Mouse (Mus musculus) large intestine, adult 2 months (tissue): ENCODE measurements at regions not wholly inside any gene's neighbourhood (a gene's known extent, or its start where the extent isn't known, plus 50 kb on each side); places are given as distances from the start of the nearest gene placed in this dataset.

ENCODE experiments used
- DNase-seq: peaks from one replicate; pipeline ENCODE4 v3.0.0-alpha.2; 2012; ENCODE audit warnings: low read depth, low spot score
- WGBS: fragments of 180-500 bp; shearing (Covaris S2); methylation state at CpG from one replicate; pipeline ENCODE4 v1.1.7; 2018; 5-methylcytosine and 5-hydroxymethylcytosine counted together

DNA sequence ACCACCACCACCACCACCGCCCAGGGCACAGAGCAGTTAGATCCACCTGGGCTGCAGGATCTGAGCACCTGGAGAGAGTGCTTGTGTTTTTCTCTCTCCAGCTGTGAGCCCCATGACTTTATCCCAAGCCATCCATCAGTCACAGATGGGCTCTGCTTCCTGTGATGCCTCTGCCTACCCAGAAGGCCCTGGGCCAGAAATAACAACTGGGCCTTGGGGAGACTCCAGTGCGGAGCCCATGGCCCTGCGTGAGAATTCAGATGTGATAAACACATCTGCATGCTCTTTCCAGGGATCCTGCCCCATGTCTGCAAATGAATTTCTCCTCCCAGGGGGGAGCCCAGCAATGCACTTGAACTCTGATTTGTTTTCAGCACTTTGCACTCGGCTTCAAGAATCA is 235.6 kb downstream of the Tshz3 start:
- no peak for DNase-seq
- 88% methylated on average over 4 of the region's 4 CpGs for WGBS

DNA sequence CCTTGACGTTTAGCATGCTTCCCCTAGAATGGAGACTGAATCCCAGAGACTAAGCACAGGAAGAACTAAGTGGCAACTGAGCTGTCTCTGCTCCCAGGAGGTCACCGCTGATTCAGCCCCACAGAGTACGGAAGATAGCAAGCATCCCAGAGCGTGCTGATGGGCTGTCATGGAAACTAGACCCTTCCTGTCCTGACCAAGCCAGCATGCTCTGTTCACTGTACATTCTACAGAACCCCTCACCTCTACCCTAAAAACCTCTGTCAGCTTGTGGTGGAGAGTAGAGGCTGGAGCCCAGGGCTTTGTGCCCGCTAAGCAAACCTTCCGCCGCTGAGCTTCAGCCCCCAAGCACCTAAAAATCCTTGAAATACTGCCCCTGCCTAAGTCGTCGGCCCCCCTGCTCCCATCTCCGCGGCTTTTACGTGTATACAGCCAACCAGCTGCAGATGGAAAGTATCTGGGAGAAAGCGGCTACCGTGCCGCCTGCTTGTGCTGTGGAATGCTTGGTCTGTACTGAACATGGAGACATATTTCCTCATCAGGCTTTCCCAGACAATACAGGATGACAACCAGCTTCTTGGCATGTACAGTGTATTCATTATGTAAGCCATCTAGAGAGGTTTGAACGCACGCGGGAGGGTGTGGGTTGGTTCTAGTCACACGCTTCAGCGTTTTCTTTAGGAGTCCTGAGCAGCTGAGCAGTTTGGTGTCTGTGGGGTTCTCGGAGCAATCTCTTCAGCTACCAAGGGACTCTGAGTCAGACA is 237.1 kb downstream of the Tshz3 start:
- no peak for DNase-seq
- 61% methylated on average over 21 of the region's 21 CpGs for WGBS

DNA sequence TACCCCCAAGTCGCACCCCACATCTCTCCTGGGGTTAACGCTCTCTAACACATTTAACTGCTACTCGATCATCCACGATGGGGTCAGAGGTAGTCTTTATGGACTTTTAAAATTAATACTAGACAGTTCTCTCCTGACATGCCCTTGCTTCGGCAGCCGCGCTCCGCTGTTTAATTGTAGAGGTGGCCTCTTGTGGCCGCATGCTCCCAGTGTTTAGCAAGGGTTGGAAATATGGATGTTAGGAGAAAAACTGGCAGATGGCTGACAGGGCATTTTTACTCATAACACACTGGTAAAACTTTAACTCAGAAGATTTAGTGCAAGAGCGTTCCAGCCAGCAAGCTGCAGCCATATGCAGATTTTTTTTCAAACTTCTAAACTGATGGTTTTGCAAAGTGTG is 242.7 kb downstream of the Tshz3 start:
- WGBS = 26% methylated on average over 10 of the region's 10 CpGs
- no peak for DNase-seq

DNA sequence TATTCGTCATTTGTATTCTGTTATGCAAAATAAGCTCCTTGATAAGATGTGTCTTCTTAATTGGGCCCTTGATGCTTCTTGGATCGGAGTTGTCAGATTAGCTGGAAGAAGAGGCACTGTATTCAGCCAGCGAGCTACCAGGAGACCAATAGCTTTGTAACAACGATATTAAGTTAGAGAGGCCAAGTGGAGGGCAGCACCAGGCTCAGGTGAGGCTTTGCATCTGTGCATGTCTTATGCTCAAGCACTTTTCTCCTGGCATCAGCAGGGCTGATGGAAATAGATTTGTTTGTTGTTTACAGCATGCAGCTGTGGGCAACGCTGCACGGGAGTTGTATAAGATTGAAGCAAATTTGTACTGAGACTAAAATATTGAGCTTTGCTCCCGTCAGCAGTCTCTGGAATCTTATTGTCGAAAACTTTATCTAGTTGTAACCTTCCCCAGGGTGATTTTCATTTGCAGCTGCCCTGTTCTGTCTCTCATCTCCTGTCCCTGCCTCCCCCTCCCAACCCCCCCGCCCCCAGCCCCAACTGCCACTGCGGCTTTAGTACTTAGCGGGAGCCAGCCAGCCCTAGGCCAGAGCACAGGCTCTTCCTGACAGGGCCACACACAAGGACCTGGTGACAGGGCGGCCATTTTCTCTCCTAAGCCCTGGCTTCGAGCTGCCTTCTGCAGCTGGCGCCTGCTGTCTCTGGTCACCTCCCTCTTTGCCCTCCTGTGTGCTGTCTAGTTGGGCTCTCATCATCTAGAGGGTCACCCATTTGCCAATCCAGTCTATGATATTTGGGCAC is 247.3 kb downstream of the Tshz3 start:
- WGBS = 68% methylated on average over 14 of the region's 14 CpGs

DNA sequence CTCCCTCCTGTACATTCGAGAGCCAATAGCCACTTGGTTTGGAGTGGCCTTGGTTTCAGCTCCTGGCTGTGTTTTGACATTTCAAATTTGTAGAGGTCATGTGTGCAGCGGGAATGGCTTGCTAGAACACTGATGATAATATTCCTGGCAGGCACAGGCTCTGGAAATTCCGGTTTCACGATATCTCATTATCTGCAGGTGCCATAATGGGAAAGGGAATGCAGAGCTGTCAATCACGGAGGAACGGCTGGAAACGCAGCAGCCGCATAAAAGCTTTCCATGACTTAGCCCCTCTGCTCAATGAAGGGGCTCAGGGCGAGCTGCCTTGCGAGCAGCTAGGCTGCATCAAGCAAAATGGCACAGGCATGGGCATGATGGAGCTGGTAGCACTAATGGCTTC is 251.6 kb downstream of the Tshz3 start:
- WGBS = 71% methylated on average over 10 of the region's 10 CpGs
- DNase-seq = no peak

More for the DNA sequence above, 247.3 kb downstream of the Tshz3 start:
- no peak for DNase-seq

DNA sequence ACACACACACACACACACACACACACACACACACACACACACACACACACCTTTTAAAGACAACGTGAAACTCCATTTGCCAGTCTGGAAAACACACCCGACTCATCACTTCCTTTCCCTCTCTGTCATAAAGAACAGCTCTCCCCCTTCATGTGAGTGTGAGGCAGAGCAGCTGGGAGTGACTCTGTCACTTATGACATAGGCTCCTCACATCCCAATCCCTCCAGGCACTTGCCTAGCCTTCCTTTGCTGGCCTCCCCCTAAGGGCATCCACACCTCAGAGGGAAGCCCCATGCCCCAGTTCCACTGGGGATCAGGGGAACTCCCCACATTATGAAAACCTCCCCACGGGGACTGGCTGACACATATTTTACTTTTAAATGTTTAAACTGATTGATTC is 257.5 kb downstream of the Tshz3 start:
- DNase-seq = no peak
- WGBS = 44% methylated on average over 3 of the region's 3 CpGs

DNA sequence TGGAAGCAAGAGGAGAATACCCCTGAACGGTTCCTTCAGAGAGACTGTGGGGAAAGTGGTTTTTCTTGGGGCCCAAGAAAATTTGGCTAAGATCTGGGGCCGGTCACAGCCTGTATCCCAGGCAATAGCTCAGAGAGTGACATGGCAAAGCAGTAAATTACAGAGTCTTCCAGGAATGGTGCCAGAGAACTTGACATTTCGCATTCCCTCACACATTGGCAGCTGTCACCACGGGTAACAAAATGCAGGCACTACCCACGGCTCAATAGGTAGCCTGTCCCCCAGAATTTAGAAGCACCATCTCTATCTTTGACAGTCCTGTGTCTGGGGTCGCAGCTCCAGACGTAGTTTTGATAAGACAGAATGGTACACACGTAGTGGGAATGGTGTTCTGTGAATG is 260.3 kb downstream of the Tshz3 start:
- WGBS = 73% methylated on average over 8 of the region's 8 CpGs

DNA sequence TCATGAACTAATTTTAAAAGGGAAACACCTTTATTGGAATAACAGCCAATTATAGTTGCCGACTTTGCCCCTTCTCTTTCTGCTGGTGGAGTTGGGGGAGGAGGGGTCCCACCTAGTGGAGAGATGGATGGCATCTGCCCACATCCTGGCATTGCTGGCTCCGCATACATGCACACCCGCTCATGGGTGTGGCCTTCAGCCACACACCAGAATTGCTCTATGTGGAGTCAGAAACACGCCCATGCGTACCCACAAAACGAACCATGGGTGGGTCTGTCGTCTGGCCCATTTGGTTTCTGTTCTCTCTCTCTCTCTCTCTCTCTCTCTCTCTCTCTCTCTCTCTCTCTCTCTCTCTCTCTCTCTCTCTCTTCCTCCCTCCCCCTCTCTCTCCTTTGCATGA is 273.9 kb downstream of the Tshz3 start:
- 47% methylated on average over 7 of the region's 7 CpGs for WGBS
- DNase-seq = no peak

More for the DNA sequence above, 260.3 kb downstream of the Tshz3 start:
- DNase-seq = no peak

DNA sequence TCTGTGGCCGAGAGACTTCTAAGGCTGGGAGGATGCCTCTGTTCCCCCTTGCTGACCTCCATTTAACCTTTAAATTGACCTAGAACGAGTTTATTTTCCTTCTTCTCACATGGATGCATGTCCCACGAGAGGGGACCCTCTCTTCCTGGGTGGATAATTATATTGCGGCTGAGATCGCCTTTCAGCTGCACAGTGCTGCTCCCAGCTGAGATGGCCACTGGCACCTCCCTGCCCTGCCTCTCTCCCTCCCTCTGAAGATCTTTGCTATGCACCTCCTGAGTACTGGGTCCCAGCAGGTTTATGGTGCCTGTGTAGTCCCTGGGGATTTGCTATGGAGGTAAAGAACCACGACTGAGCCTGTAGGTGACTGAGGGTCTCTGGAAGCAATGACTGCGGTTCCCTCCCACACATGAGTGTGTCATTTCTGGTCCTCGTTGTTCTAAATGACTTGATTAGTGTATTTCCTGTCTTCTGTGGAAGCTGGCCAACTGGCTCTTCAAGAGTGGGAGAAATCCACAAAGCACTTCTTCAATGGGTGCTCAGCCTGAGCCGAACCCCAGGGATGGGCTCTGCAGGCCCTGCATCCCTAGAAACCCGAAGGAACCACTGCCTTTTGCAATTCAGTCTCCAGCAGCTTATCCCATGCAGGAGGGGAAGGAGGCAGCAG is 275.9 kb downstream of the Tshz3 start:
- 46% methylated on average over 10 of the region's 10 CpGs for WGBS
- no peak for DNase-seq

DNA sequence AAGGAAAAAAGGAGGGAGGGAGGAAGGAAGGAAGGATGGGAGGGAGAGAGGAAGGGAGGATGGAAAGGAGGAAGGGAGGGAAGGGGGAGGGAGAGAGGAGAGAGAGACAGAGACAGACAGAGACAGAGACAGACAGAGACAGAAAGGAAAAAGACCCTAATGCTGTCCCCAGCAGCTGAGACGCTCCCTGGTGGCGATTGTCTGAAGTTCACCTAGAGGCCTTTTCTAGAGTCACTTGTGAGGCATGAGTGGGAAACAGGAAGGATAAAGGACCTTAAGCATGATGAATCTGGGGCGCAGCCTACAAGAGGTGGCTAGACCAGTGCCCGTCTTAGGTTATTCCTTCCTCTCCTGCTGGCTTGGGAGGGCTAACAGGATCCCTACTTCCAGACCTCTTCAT is 276.7 kb downstream of the Tshz3 start:
- DNase-seq = no peak
- WGBS = 57% methylated on average over 4 of the region's 4 CpGs

DNA sequence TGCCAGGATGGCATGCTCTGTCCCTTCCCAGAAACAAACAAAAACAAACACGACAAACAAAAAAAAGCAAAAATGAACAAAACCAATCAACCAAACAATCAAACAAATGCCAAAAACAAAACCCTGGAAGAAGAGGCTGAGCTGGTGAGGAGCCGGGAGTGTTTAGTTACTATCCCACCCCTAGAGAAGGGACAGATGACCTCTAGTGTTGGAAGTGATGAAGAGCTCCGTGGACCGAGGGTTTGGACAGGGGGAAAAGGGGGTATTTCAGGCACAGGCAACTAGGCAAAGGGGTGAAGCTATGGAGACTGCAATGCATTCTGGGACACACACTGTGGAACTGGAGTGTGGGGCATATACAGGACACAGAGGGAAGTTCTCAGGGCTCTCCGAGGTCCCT is 277.6 kb downstream of the Tshz3 start:
- WGBS = 14% methylated on average over 5 of the region's 5 CpGs
- no peak for DNase-seq

DNA sequence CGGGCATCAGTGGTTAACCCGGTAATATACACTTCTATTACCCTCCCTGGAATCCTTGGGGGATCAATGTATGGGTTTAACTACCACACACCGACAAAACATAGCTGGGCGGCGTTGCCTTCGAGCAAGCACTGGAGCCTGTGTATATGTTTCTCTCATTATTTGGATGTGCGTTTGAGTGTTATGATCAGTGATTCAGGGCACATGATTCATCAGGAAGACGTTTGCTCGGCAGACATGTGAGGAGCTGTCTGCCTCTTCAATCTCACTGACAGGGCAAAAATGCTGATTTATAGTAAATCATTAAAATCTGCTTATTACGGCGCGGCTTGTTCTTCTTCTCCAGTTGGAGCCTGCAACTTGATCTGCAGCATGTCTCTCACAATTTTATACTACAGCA is 279.9 kb downstream of the Tshz3 start:
- WGBS = 66% methylated on average over 12 of the region's 12 CpGs
- DNase-seq = no peak

DNA sequence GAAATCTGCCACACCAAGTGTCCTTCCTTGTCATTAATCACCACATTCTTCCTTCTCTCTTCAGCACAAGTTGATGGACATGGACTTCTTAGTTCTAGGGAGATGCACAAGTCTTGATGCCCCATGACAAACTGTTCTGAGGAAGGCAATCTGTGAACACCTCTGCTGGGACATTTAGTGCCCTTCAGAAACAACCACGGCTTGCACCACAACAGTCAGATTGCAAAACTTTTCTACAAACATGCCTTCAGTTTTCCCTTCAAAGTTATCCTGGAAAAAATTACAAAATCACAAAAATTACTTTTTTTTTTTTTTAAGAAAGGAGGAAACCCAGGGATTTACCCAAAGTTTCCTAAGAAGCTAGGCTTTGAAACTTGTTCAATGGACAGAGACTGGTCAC is 291.5 kb downstream of the Tshz3 start:
- 71% methylated on average over 1 of the region's 1 CpGs for WGBS

DNA sequence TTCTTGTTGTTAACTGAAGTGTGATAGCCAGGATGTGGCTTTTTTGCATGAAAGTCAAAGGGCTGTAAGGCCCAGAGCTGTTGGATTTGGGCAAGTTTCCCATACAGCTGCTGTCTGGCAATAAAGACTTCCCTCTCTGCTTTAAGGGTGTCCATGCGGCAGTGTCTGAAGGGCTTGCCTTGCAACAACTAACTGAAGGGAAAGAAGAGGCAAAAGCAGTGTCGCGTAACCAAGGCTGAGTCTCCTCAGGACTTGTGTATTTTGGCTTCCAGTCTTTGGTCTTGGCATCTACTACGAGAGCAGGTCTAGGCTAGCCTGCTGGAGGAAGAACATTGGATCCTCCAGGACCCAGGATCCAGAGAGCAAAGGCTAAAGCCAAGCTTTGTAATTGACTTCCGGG is 306.7 kb downstream of the Tshz3 start:
- DNase-seq = no peak
- 66% methylated on average over 5 of the region's 5 CpGs for WGBS

More for the DNA sequence above, 291.5 kb downstream of the Tshz3 start:
- DNase-seq = no peak

DNA sequence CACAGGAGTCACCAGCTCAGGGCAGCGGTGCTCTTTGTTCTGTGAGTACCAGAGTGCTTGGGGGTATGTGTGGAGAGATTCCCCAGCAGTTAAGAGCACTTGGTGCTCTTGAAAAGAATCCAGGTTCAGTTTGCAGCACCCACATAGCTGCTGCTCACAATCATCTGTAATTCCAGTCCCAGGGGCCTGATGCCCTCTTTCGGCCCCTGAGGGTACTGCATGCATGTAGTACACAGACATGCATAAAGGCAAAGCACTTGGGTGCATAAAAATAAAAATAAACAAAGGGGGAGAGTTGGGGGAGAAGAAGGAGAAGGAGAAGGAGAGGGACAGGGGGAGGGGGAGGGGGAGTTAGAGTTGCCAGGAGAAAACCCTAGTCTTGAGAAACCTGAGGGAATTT is 307.8 kb downstream of the Tshz3 start:
- DNase-seq = no peak
- WGBS = 88% methylated on average over 2 of the region's 2 CpGs

DNA sequence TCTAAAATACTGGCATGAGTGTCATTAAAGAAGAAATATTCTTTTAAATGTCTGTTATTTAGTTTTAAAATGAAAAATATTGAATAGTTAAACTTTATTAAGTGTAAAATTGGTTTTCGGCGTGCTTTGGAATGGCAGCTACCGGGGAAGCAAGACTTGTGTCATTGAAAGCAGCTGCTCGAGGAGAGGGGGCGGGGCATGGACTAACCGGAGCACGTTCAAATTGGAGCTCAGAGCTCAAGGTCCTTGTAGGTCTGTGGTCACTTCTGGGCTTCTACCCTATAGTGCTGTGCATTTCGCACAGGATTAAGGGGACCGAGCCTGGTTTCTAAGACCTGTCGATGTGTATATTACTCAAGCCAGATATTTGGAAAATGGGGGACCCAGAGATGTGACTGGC is 309.0 kb downstream of the Tshz3 start:
- no peak for DNase-seq
- WGBS = 67% methylated on average over 10 of the region's 10 CpGs

DNA sequence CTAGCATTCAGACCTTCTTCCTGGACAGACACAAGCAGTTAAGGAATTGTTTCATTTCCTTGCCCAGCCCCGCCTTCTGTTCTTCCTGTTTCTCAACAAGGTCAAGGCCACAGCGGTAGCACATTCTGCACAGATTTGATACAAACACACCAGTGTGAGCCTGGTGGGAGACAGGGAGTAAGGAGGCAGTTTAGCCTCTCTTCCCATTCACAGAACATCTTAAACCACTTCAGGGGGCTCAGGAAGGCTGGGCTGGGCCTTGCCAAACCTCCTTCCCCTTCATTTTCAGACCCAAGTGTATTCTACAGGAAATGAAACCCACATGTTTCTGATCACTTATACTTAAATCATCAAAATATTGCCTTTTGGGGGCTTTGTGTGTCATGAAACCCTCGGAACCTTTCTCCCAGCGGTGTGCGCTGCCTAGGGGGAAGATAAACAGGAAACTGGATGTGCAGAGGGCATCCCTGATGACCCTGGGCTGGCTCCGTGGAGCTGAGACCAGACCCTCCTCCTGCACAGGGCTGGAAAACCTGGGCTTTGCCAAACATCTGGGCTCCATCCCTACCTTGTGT is 313.3 kb downstream of the Tshz3 start:
- WGBS = 65% methylated on average over 6 of the region's 6 CpGs
- DNase-seq = no peak

DNA sequence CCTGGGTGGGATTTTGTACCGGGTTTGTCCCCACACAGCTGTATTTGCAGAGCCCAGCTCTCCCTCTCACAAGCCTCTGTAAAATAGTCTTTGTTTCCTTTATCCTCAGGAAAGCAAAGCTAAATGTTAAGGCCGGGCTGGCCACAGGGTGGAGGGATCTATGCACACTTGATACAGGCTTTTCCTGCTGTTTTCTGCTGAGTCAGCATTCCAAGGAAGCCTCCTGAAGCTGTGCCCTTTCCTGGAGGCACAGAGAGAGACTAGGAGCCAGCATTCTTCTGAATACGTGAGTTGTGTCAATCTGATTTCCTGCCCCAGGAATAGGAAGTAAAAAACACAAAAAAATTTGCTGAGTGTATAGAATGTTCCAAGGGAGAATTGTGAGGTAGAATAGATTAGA is 322.2 kb downstream of the Tshz3 start:
- DNase-seq = no peak
- WGBS = 38% methylated on average over 3 of the region's 3 CpGs

DNA sequence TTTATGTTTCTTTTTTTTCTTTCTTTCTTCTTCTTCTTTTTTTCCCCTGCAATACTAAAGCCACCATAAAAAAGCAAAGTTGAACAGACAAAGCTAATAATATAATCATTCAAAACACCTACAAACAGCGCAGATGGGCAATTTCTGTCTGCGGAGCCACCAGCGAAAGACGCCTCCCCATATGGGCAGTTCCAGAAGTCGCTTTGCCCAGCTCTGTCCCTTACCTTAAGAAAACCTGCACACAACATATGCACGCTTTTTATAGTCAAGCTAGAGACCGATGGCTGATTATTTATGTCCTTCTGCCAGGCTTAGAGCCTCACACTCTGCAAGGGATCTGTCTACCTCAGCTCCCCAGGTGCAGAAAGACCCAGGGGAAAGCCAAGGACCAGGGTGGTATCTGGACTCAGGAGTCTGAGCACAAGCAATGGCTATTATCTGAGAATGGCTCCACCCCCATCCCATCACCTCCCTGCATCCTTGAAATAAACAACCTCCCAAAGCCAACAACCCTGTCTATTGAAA is 326.6 kb downstream of the Tshz3 start:
- whole genome bisulfite sequencing = 86% methylated on average over 7 of the region's 7 CpGs
- DNase-seq = no peak
